Mouse (Mus musculus): ENCODE measurements around the gene Psmd9.

The Psmd9 gene

GRCm38 (mm10) chr5:123226851-123227250, 57.6 kb downstream of the Psmd9 start:
- in situ Hi-C loops (cut with MboI; ENCODE audit: low pct_unique_long_range_greater_than_20kb in 1 of 2, low sequenced_read_pairs in 2 of 2, unreplicated experiment in 1 of 2), result no loop called here

- in situ Hi-C loops (cut with MboI; ENCODE audit: low pct_unique_long_range_greater_than_20kb in 1 of 2, low sequenced_read_pairs in 2 of 2, unreplicated experiment in 1 of 2), result no loop called here
Observed at GRCm38 (mm10) chr5:123227762-123228523, 58.7 kb downstream of the Psmd9 start.

GRCm38 (mm10) chr5:123228524-123228922, 59.3 kb downstream of the Psmd9 start:
- in situ Hi-C loops (cut with MboI; ENCODE audit: low pct_unique_long_range_greater_than_20kb in 1 of 2, low sequenced_read_pairs in 2 of 2, unreplicated experiment in 1 of 2), result no loop called here

GRCm38 (mm10) chr5:123229296-123229695, 60.1 kb downstream of the Psmd9 start:
- in situ Hi-C loops (cut with MboI; ENCODE audit: low pct_unique_long_range_greater_than_20kb in 1 of 2, low sequenced_read_pairs in 2 of 2, unreplicated experiment in 1 of 2), result no loop called here

GRCm38 (mm10) chr5:123232180-123232579, 63.0 kb downstream of the Psmd9 start:
- in situ Hi-C loops (cut with MboI; ENCODE audit: low pct_unique_long_range_greater_than_20kb in 1 of 2, low sequenced_read_pairs in 2 of 2, unreplicated experiment in 1 of 2), result no loop called here

GRCm38 (mm10) chr5:123235731-123236130, 66.5 kb downstream of the Psmd9 start:
- in situ Hi-C loops (cut with MboI; ENCODE audit: low pct_unique_long_range_greater_than_20kb in 1 of 2, low sequenced_read_pairs in 2 of 2, unreplicated experiment in 1 of 2), result no loop called here

GRCm38 (mm10) chr5:123236426-123236825, 67.2 kb downstream of the Psmd9 start:
- in situ Hi-C loops (cut with MboI; ENCODE audit: low pct_unique_long_range_greater_than_20kb in 1 of 2, low sequenced_read_pairs in 2 of 2, unreplicated experiment in 1 of 2), result no loop called here

- in situ Hi-C loops (cut with MboI; ENCODE audit: low pct_unique_long_range_greater_than_20kb in 1 of 2, low sequenced_read_pairs in 2 of 2, unreplicated experiment in 1 of 2), result no loop called here
Observed at GRCm38 (mm10) chr5:123239501-123239900, 70.3 kb downstream of the Psmd9 start.

GRCm38 (mm10) chr5:123245518-123245917, 76.3 kb downstream of the Psmd9 start:
- in situ Hi-C loops (cut with MboI; ENCODE audit: low pct_unique_long_range_greater_than_20kb in 1 of 2, low sequenced_read_pairs in 2 of 2, unreplicated experiment in 1 of 2), result no loop called here

GRCm38 (mm10) chr5:123251390-123251789, 82.2 kb downstream of the Psmd9 start:
- in situ Hi-C loops (cut with MboI; ENCODE audit: low pct_unique_long_range_greater_than_20kb in 1 of 2, low sequenced_read_pairs in 2 of 2, unreplicated experiment in 1 of 2), result no loop called here

- in situ Hi-C loops (cut with MboI; ENCODE audit: low pct_unique_long_range_greater_than_20kb in 1 of 2, low sequenced_read_pairs in 2 of 2, unreplicated experiment in 1 of 2), result no loop called here
Observed at GRCm38 (mm10) chr5:123251834-123252233, 82.6 kb downstream of the Psmd9 start, which contains the start of gene Wdr66. Gene Wdr66, plus strand, starts transcription at chr5:123252102.

- in situ Hi-C loops (cut with MboI; ENCODE audit: low pct_unique_long_range_greater_than_20kb in 1 of 2, low sequenced_read_pairs in 2 of 2, unreplicated experiment in 1 of 2), result no loop called here
Observed at GRCm38 (mm10) chr5:123256841-123257755, 87.9 kb downstream of the Psmd9 start.

GRCm38 (mm10) chr5:123258990-123259389, 89.8 kb downstream of the Psmd9 start:
- in situ Hi-C loops (cut with MboI; ENCODE audit: low pct_unique_long_range_greater_than_20kb in 1 of 2, low sequenced_read_pairs in 2 of 2, unreplicated experiment in 1 of 2), result no loop called here

GRCm38 (mm10) chr5:123260698-123261097, 91.5 kb downstream of the Psmd9 start:
- in situ Hi-C loops (cut with MboI; ENCODE audit: low pct_unique_long_range_greater_than_20kb in 1 of 2, low sequenced_read_pairs in 2 of 2, unreplicated experiment in 1 of 2), result no loop called here

- in situ Hi-C loops (cut with MboI; ENCODE audit: low pct_unique_long_range_greater_than_20kb in 1 of 2, low sequenced_read_pairs in 2 of 2, unreplicated experiment in 1 of 2), result no loop called here
Observed at GRCm38 (mm10) chr5:123266909-123267308, 97.7 kb downstream of the Psmd9 start.

GRCm38 (mm10) chr5:123268477-123269474, 99.6 kb downstream of the Psmd9 start:
- in situ Hi-C loops (cut with MboI; ENCODE audit: low pct_unique_long_range_greater_than_20kb in 1 of 2, low sequenced_read_pairs in 2 of 2, unreplicated experiment in 1 of 2), result no loop called here

- in situ Hi-C loops (cut with MboI; ENCODE audit: low pct_unique_long_range_greater_than_20kb in 1 of 2, low sequenced_read_pairs in 2 of 2, unreplicated experiment in 1 of 2), result no loop called here
Observed at GRCm38 (mm10) chr5:123270917-123271316, 101.7 kb downstream of the Psmd9 start.

GRCm38 (mm10) chr5:123272927-123273326, 103.7 kb downstream of the Psmd9 start:
- in situ Hi-C loops (cut with MboI; ENCODE audit: low pct_unique_long_range_greater_than_20kb in 1 of 2, low sequenced_read_pairs in 2 of 2, unreplicated experiment in 1 of 2), result no loop called here
